Mouse (Mus musculus) MEL (cell line): ENCODE results near the gene Rnf10. TPM values are rescaled to one million over a fixed set of nuclear protein-coding genes. Genes with fewer than 3 reads are reported as not detected.

Experiments
- DNase-seq: peaks from one replicate; pipeline ENCODE4 v3.0.0; 2011; ENCODE audit warnings: low read depth, low spot score
- H3K27ac ChIP-seq: 2 replicates; pipeline ENCODE4 v1.5.1; 2012; ENCODE audit warnings: low read depth, mild to moderate bottlenecking, control low read depth, low read length, moderate library complexity; ENCODE audit not compliant: control insufficient read depth
- H3K27me3 ChIP-seq, 2 experiments: fragments of 150-350 bp in 1 of 2; sonication (generic) in 1 of 2; 2 replicates each; pipeline ENCODE4 v1.6.1; 2012; ENCODE audit warnings: low read length in 2 of 2, mild to moderate bottlenecking in 2 of 2, improper control_type of control experiment in 1 of 2, moderate library complexity in 1 of 2; ENCODE audit not compliant: insufficient read depth in 2 of 2, control insufficient read depth in 1 of 2
- H3K36me3 ChIP-seq, 2 experiments: 2 replicates each; pipeline ENCODE4 v1.6.1; 2012 to 2014; ENCODE audit warnings: low read length in 2 of 2, improper control_type of control experiment in 1 of 2, inconsistent platforms in 1 of 2, mild to moderate bottlenecking in 1 of 2; ENCODE audit not compliant: insufficient read depth in 2 of 2, control insufficient read depth in 1 of 2
- H3K4me1 ChIP-seq, 2 experiments: fragments of 150-350 bp in 1 of 2; sonication (generic) in 1 of 2; 2 replicates each; pipeline ENCODE4 v1.6.1; 2012; ENCODE audit warnings: low read length in 2 of 2, improper control_type of control experiment in 1 of 2, mild to moderate bottlenecking in 1 of 2; ENCODE audit not compliant: insufficient read depth in 2 of 2, control insufficient read depth in 1 of 2
- H3K4me3 ChIP-seq, 2 experiments: fragments of 150-350 bp in 1 of 2; sonication (generic) in 1 of 2; 2 replicates each; pipeline ENCODE4 v1.5.1; 2012; ENCODE audit warnings: low read depth in 2 of 2, low read length in 2 of 2, mild to moderate bottlenecking in 2 of 2, moderate library complexity in 2 of 2, control low read depth in 1 of 2, improper control_type of control experiment in 1 of 2; ENCODE audit not compliant: control insufficient read depth in 1 of 2, insufficient read depth in 1 of 2
- H3K79me2 ChIP-seq: 2 replicates; pipeline ENCODE4 v1.6.1; 2012; ENCODE audit warnings: mild to moderate bottlenecking, low read length, moderate library complexity; ENCODE audit not compliant: control insufficient read depth, poor library complexity, insufficient read depth
- H3K9ac ChIP-seq: 2 replicates; pipeline ENCODE4 v1.6.1; 2012; ENCODE audit warnings: low read depth, mild to moderate bottlenecking, control low read depth, low read length, moderate library complexity; ENCODE audit not compliant: control insufficient read depth, poor library complexity, severe bottlenecking
- H3K9me3 ChIP-seq: fragments of 150-350 bp; sonication (generic); replicated peaks from 2 replicates; pipeline ENCODE4 v1.6.1; 2012; ENCODE audit warnings: mild to moderate bottlenecking, low read length, improper control_type of control experiment, moderate library complexity; ENCODE audit not compliant: insufficient read depth
- CHD1 ChIP-seq: IDR thresholded peaks from 2 replicates; pipeline ENCODE4 v1.6.1; 2012; ENCODE audit warnings: low read depth, mild to moderate bottlenecking, inconsistent platforms, low read length, improper control_type of control experiment
- CTCF ChIP-seq, 3 experiments: IDR thresholded peaks in 2 of 3; conservative IDR thresholded peaks in 1 of 3; 2 replicates each; pipeline ENCODE4 v1.5.1; 2011 to 2012; ENCODE audit warnings: low read length in 3 of 3, low read depth in 2 of 3, mild to moderate bottlenecking in 2 of 3, improper control_type of control experiment in 1 of 3, inconsistent platforms in 1 of 3, mixed read lengths in 1 of 3, moderate library complexity in 1 of 3; ENCODE audit not compliant: control insufficient read depth in 1 of 3, insufficient read depth in 1 of 3, poor library complexity in 1 of 3, severe bottlenecking in 1 of 3
- EP300 ChIP-seq, 2 experiments: IDR thresholded peaks; 2 replicates each; pipeline ENCODE4 v1.6.1; 2011; ENCODE audit warnings: improper control_type of control experiment in 2 of 2, low read length in 2 of 2, low read depth in 1 of 2, mild to moderate bottlenecking in 1 of 2
- GATA1 ChIP-seq: IDR thresholded peaks from 2 replicates; pipeline ENCODE4 v1.6.1; 2011; ENCODE audit warnings: low read depth, low read length, improper control_type of control experiment
- KAT2A ChIP-seq: conservative IDR thresholded peaks from 2 replicates; pipeline ENCODE4 v1.6.1; 2012; ENCODE audit warnings: low read depth, low read length, improper control_type of control experiment, inconsistent platforms
- MAX ChIP-seq: IDR thresholded peaks from 2 replicates; pipeline ENCODE4 v1.6.1; 2011; ENCODE audit warnings: low read length, improper control_type of control experiment
- MAZ ChIP-seq: IDR thresholded peaks from 2 replicates; pipeline ENCODE4 v1.6.1; 2012; ENCODE audit warnings: low read depth, mild to moderate bottlenecking, inconsistent platforms, low read length, improper control_type of control experiment
- MYB ChIP-seq: IDR thresholded peaks from 2 replicates; pipeline ENCODE4 v1.6.1; 2011; ENCODE audit warnings: mild to moderate bottlenecking, low read depth, low read length, improper control_type of control experiment
- POLR2AphosphoS5 ChIP-seq: IDR thresholded peaks from 2 replicates; pipeline ENCODE4 v1.6.1; 2012; ENCODE audit warnings: low read depth, borderline replicate concordance, mild to moderate bottlenecking, inconsistent platforms, low read length, moderate library complexity, mixed read lengths
- RCOR1 ChIP-seq: IDR thresholded peaks from 2 replicates; pipeline ENCODE4 v1.6.1; 2012; ENCODE audit warnings: low read depth, mild to moderate bottlenecking, inconsistent platforms, low read length, improper control_type of control experiment
- SIN3A ChIP-seq: IDR thresholded peaks from 2 replicates; pipeline ENCODE4 v1.6.1; 2012; ENCODE audit warnings: low read length, improper control_type of control experiment, inconsistent platforms
- SMC3 ChIP-seq: IDR thresholded peaks from 2 replicates; pipeline ENCODE4 v1.6.1; 2011; ENCODE audit warnings: low read depth, low read length, improper control_type of control experiment
- TBP ChIP-seq: IDR thresholded peaks from 2 replicates; pipeline ENCODE4 v1.8.0; 2011; ENCODE audit warnings: low read depth, low read length, improper control_type of control experiment
- ZKSCAN1 ChIP-seq: IDR thresholded peaks from 2 replicates; pipeline ENCODE4 v1.6.1; 2012; ENCODE audit warnings: low read depth, mild to moderate bottlenecking, inconsistent platforms, low read length, improper control_type of control experiment, moderate library complexity
- ZMIZ1 ChIP-seq: IDR thresholded peaks from 2 replicates; pipeline ENCODE4 v1.6.1; 2012; ENCODE audit warnings: low read depth, mild to moderate bottlenecking, inconsistent platforms, low read length, improper control_type of control experiment, moderate library complexity
- ZNF384 ChIP-seq: IDR thresholded peaks from 2 replicates; pipeline ENCODE4 v1.6.1; 2012; ENCODE audit warnings: low read depth, mild to moderate bottlenecking, inconsistent platforms, low read length, improper control_type of control experiment
- polyA plus RNA-seq, 2 experiments: library from polyadenylated mRNA; stranded (reverse) in 1 of 2; unstranded in 1 of 2; fragments of >175 nt in 1 of 2; fragments of >200 nt in 1 of 2; gene quantifications; 2 replicates each; pipeline versions ENCODE4 v1.2.1 to v1.2.4; 2012; ENCODE audit warnings: low replicate concordance in 2 of 2, low read depth in 1 of 2; ENCODE audit not compliant: insufficient read length in 2 of 2, insufficient read depth in 1 of 2, missing spikeins in 1 of 2
- total RNA-seq: library from RNA; depleted of rRNA; stranded (reverse); fragments of 300-350 nt; gene quantifications from 2 replicates; pipeline ENCODE4 v1.2.3, GENCODE M21; 2012

The Rnf10 gene
- total and polyA plus RNA-seq, 3 experiments, result 44.4 to 254 (median 165) TPM

DNA sequence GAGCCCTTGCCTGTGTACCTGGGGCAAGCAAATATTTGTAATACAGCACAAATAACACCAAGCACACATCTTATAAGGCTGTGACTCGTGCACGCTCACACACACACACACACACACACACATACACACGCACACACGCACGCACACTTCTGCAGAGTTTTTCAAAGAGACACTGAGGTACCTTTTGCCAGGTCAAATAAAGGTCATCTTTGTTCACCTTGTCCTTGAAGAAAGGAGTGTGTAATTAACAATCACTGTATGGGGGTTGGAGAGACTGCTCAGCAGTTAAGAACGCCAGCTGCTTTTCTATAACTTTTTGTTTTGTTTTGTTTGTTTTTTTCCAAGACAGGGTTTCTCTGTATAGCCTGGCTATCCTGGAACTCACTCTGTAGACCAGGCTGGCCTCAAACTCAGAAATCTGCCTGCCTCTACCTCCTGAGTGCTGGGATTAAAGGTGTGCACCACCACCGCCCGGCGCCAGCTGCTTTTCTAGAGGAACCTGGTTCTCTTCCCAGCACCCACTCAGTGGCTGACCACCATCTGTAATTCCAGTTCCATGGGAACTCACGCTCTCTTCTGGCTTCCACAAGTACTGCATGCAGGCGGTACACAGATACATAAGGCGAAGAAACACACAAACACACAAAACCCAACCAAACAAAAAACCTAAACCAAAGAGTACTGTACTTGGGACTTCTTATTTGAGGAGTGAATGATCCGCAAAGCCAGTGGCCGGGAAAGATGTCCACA lies 39.5 kb downstream of the Rnf10 start:
- H3K9me3 ChIP-seq, result no peaks in the 10 kb centered on the region
- TF ChIP-seq CTCF (IDR thresholded peaks at IDR 0.05 in 2 of 3, conservative IDR thresholded peaks at IDR 0.05 in 1 of 3; ENCODE audit: control insufficient read depth in 1 of 3, insufficient read depth in 1 of 3, low read depth in 2 of 3, low read length in 3 of 3, poor library complexity in 1 of 3, severe bottlenecking in 1 of 3) (peak in 1 of 3 experiments; percentile 17; a peak in 2 of 6 replicates), TBP (no peak), SMC3 (peak; percentile 10; the same call in 1 of the 2 replicates)
- H3K27me3 ChIP-seq, result no peaks in the 10 kb centered on the region
- H3K27ac ChIP-seq, result no peak overlapping the region
- peaks cover 3 to 12% of the 10 kb centered on the region in 2 experiments; a peak in 2 of 4 replicates for H3K4me1 ChIP-seq
- peaks cover 5% of the 10 kb centered on the region for H3K79me2 ChIP-seq
- H3K4me3 ChIP-seq, result no peak overlapping the region
- H3K36me3 ChIP-seq, result peaks cover 0 to 5% of the 10 kb centered on the region in 2 experiments; a peak in 2 of 4 replicates
- H3K9ac ChIP-seq, result no peak overlapping the region
- DNase-seq, result no peak

DNA sequence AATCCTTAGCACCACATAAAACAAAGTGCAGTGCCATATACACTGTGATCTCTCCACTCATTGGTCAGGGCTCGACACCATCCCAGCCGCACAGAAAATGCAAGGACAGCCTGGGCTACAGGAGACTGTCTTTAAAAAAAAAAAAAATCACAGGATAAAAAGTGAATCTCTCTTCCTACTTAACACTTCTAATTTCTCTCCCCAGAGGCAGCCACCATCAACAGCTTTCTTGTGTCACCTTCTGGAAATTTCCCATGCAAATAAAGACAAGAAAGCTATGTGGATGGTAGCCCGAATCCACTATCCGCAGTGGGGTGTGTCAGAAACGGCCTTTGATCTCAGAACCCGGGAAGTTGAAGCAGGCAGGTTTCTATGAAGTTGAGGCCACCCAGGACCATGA lies 40.2 kb downstream of the Rnf10 start:
- Histone ChIP-seq H3K9me3 (no peaks in the 10 kb centered on the region), H3K4me1 (peaks cover 2 to 12% of the 10 kb centered on the region in 2 experiments; a peak in 2 of 4 replicates), H3K27me3 (no peaks in the 10 kb centered on the region), H3K27ac (no peak overlapping the region), H3K4me3 (no peak overlapping the region), H3K79me2 (no peaks in the 10 kb centered on the region; the same call in 1 of the 2 replicates), H3K9ac (no peak overlapping the region), H3K36me3 (peaks cover 0 to 5% of the 10 kb centered on the region in 2 experiments; a peak in 2 of 4 replicates)
- no peak for DNase-seq
- TF ChIP-seq ZMIZ1, result no peak
- no peak for TF ChIP-seq MYB
- no peak for TF ChIP-seq POLR2AphosphoS5
- TF ChIP-seq CHD1, result no peak
- TF ChIP-seq GATA1, result no peak
- TF ChIP-seq ZNF384, result no peak
- no peak for TF ChIP-seq RCOR1
- TF ChIP-seq KAT2A, result no peak
- TF ChIP-seq MAX, result no peak

DNA sequence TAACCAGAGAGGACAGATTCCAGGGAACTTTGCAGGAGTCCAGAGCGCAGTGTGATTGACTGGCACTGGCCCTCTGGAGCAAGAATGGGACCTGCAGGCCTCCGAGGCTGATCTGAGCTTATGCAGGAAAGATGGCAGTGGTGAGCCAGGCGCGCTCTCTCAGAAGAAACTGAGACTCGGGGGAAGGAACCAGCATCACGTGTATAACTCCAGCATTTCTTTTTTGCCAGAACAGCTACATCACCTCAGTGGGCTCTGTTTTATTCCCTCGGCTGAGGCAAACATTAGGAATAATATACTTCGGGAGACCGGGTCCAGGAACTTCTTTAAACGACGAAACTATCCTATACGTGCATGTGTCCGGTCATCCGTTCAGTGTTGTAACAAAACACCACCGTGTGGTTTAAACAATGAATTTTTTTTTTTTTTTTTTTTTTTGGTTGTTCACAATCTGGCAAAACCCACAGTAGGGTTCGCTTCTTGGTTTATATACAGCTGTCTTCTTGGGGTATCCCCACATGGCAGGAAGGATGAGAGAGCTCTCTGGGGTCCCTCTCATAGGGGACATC lies 41.1 kb downstream of the Rnf10 start:
- no peak overlapping the region for H3K9ac ChIP-seq

More for the DNA sequence above, 41.1 kb downstream of the Rnf10 start:
- no peak overlapping the region for H3K4me3 ChIP-seq
- no peaks in the 10 kb centered on the region for H3K27me3 ChIP-seq
- no peak overlapping the region for H3K27ac ChIP-seq
- TF ChIP-seq ZKSCAN1 (no peak), MAZ (no peak), ZNF384 (peak; percentile 47; the same call in 1 of the 2 replicates), GATA1 (no peak), MAX (no peak), SIN3A (no peak), EP300 (IDR thresholded peaks at IDR 0.05; ENCODE audit: low read depth in 1 of 2, low read length in 2 of 2) (no peak), RCOR1 (no peak)
- no peak for DNase-seq
- H3K36me3 ChIP-seq, result peaks cover 0 to 3% of the 10 kb centered on the region in 2 experiments; a peak in 1 of 4 replicates
- peaks cover 0 to 12% of the 10 kb centered on the region in 2 experiments; a peak in 1 of 4 replicates for H3K4me1 ChIP-seq
- no peaks in the 10 kb centered on the region; the same call in 1 of the 2 replicates for H3K79me2 ChIP-seq
- no peaks in the 10 kb centered on the region for H3K9me3 ChIP-seq
